Mouse (Mus musculus): ENCODE results near the gene Tex19.2. TPM values are rescaled to one million over a fixed set of nuclear protein-coding genes. Genes with fewer than 3 reads are reported as not detected.
A peak's percentile ranks its signal among the peaks of the same experiment; 100 is the strongest.
"Not testable (repeated sequence)": the region's sequence is repeated elsewhere in the genome, so short reads cannot be mapped to it uniquely, and the experiment has no call there.

Tex19.2 gene
- total RNA-seq, 2 experiments from 2014 or later, result not detected

DNA sequence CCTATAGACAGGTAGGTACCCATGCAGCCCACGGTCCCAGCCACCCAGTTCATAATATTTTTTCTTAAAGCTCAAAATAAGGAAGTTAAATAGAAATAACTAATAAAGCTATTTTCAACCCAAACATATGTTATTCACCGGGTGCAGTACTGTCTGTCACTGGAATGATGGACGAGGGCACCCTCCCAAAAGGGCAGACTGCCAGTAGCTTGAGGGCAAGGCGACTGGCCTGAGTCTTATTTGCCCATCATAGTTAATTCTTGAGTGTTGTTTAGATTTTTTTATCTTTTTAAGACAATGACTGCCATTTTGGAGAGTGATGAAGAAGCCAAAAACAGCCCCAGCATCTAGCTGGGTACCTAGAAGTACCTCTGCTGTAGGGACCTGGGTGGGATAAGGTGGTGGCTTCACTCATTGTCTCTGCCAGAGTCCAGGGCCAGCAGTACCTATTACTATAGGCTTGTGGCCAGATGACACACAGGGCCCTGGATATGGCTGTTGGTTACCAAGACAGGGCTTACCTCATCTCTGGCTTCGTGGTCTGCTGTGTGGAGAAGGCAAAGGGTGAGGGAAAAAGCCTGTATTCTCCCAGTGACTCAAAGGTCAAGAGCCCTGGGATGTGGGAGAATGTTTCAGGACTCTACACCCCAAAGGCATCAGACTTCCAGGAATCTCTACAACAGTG, 6.2 kb downstream of the Tex19.2 start:
- intact Hi-C loops (cut with DNase I), result no loop called here
- no peak for DNase-seq

- no peak for DNase-seq
These were observed 6.9 kb downstream of the Tex19.2 start for GRCm38 (mm10) chr11:121111601-121112000.

DNA sequence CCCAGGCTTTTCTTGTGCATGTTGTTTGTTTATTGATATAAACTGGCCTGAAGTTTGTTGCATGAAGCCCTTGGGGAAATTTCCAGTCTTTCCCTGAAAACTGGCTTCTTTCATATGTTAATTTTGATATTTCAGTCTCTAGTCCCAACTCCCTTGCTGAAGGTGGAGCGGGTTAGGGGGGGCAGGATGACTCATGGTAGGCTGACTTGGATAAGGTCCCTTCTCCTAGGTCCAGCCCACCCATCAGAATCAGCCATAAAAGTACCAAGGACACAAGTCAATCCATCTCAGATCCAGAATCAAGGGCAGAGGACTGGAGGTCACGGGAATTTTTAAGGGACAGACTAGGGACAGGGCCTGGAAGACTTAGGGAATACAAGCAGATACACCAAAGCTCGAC, 7.4 kb downstream of the Tex19.2 start:
- intact Hi-C loops (cut with DNase I), result no loop called here
- no peak for DNase-seq

More at GRCm38 (mm10) chr11:121111601-121112000, 6.9 kb downstream of the Tex19.2 start:
- intact Hi-C loops (cut with DNase I), result no loop called here

DNA sequence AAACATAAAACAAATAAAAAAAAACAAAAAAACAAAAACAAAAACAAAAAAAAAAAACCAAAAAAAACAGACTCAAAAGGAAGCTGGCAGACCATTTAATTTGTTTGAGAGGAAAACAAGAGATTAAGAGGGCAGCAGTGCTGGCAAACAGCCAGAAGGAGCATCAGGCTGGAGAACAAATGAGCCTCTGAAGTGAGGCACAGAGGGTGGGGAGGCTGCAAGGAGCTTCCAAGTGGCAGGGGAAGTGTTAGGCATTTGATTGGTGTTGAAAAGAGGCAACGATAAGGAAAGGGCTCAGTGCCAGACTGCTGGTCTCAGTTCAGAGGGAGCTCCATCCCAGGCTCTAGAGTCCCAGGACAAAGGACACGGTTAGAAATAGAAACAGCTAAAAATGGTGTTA, 8.5 kb downstream of the Tex19.2 start:
- intact Hi-C loops (cut with DNase I), result no loop called here
- peak; percentile 53 to 54 for DNase-seq

GRCm38 (mm10) chr11:121108061-121108460, 10.4 kb downstream of the Tex19.2 start:
- peak in 1 of 2 experiments; percentile 25 for DNase-seq

DNA sequence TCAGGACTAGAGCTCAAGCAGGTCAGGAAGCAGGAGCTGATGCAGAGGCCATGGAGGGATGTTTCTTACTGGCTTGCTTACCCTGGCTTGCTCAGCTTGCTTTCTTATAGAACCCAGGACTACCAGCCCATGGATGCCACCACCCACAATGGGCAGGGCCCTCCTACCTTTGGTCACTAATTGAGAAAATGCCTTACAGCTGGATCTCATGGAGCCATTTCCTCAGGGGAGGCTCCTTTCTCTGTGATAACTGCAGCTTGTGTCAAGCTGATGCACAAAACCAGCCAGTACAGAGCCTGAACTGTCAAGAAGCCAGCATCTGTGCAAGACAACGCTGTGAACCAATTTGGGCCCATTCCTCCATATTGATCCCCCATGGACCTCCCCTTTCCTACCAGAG, 11.2 kb downstream of the Tex19.2 start:
- intact Hi-C loops (cut with DNase I); DNase-seq: not testable (repeated sequence)

More at GRCm38 (mm10) chr11:121108061-121108460, 10.4 kb downstream of the Tex19.2 start:
- intact Hi-C loops (cut with DNase I), result no loop called here

- intact Hi-C loops (cut with DNase I), result no loop called here
- DNase-seq, result no peak
These were observed 17.2 kb downstream of the Tex19.2 start for GRCm38 (mm10) chr11:121101124-121101805.

DNA sequence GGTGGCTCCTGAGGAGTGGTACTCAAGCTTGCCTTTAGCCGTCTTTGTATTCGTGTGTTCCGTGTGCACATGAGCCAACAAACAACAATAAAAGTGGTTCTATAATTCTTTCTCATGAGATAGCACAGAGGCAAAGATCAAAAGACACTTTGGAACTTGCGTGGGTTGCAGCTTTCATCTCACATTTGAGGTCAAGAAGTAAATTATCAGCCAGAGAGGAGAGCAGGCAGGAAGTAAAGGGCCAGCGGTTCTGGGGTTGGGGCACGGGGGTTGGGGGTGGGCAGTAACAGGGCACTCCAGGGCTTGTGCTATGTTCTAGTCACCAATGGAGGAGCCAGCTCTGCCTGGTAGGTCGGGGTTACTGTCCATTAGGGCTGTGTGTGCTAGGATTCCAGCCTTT, 17.8 kb downstream of the Tex19.2 start:
- intact Hi-C loops (cut with DNase I), result no loop called here
- no peak for DNase-seq

DNA sequence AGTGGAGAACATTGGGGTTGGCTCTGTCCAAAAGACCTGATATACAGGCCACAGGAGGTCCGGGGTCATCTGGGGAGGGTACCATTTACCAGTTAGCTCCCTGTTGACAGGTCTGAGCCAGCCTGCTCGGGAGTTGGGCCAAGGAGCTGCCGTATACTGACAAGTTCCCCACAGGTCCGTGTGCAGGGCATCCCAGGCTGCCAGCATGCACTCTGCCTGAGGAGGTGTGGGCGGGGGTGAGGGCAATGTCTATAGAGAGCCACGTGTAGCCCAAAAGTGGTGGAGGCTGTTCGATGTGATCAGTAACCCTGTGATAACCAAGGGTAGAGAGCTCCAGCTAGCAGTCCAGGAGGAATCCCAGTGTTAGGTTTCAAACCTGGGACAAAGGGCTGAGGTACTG, 18.7 kb downstream of the Tex19.2 start:
- intact Hi-C loops (cut with DNase I), result no loop called here
- DNase-seq, result no peak

- intact Hi-C loops (cut with DNase I), result no loop called here
- no peak for DNase-seq
These were observed 25.6 kb downstream of the Tex19.2 start for GRCm38 (mm10) chr11:121092606-121093585.

DNA sequence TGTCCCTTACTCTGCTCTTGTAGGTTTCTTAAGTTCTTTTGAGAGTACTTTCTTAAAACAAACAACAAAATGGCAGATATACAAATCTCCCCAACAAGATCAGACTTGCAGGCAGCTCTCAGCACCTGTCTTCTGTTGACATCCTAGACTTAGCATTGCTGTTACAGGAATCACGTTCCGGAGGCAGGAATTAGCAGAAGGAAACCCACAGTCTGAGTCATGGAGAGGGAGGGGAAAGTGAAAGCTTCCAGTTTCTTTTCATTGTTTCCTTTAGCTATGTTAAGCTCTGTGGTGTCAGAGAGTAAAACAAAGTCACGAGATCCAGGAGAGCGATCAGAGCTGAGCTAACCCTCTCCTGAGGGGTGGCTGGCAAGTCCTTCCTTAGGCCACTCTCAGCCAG, 27.5 kb downstream of the Tex19.2 start:
- intact Hi-C loops (cut with DNase I), result no loop called here

DNA sequence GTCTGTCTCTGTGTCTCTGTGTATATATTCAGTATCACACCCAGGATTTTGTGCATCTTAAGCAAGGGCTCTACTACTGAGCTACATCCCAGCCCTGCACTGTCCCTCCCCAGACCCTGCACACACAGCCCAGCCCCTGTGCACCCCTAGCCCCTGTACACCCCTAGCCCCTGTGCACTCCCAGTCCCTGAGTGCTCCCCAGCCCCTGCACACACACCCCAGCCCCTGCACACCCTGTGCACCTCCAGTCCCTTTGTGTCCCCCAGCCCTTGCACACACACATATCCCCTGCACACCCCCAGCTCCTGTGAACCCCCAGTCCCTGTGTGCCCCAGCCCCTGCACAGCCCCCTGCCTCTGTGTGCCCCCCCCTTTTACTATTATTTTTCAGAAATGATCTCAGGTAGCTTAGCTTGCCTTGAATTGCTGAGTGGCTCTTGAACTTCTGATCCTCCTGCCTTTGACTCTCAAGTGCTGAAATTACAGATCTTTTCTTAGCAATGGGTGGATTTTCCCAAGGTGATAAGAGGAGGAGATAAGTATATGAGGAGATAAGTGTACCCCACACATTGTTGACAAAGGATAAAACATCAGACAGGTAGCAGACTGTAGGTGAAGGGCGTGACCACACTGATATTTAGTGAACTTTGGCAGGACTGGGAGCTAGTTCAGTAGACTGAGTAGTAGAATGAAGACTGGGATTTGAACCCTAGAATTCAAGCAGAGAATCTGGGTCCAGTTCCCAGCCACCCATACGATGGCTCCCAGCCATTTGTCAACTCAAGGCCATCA, 28.5 kb downstream of the Tex19.2 start:
- DNase-seq, result no peak
- intact Hi-C loops (cut with DNase I), result no loop called here

More for the DNA sequence above, 27.5 kb downstream of the Tex19.2 start:
- no peak for DNase-seq

GRCm38 (mm10) chr11:121088997-121089396, 29.5 kb downstream of the Tex19.2 start:
- DNase-seq, result no peak
- intact Hi-C loops (cut with DNase I), result no loop called here

DNA sequence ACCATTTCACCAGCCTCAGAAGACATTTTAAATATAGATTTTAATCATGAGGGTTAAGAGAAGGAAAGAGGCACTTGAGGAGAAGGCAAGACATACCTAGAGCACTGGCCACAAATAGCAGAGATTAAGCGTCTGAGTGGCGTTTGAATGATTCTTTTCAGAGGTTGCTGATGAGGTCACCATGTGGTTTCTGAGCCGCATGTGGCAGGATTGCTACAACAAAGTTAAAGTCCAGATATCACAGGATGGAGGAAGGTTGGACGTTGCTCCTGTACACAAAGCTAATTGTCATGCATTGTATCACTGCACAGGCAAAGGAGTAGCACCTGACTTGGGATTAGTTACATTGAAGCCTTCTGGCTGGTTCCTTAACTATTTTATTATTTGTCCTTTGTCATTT, 32.2 kb downstream of the Tex19.2 start:
- DNase-seq, result no peak
- intact Hi-C loops (cut with DNase I), result no loop called here

GRCm38 (mm10) chr11:121085181-121085580, 33.3 kb downstream of the Tex19.2 start:
- DNase-seq, result no peak
- intact Hi-C loops (cut with DNase I), result no loop called here

DNA sequence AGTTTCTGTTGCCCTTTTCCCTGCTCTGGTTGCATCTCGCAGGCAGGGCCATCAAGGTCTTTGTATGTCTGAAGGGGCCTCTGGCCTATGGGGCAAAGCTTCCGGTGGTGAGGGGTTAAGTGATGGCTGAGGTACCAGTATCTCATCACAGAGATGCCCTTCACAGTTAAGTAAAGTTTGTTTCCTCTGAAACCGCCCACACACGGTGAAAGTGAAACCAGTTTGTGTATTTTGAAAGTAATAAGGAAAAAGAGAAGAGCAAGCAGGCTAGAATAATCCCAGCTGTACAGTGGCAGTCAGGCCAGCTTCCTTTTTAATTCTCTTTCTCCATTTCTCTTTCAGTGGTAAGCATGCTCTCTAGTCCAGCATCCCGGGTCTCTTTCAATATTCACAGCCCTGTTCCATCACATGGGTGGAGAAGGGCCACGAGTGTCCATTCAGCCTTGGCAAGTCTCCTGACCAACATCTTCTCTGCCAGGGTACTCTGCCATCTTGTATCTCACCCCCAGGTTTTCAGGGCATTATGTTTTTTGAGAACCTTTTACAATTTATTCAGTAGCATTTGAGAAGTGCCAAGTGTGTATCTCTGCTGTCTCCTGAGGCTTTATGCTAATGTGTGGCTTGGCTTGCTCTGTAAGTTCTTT, 35.5 kb downstream of the Tex19.2 start:
- peak; percentile 31 to 42 for DNase-seq
- intact Hi-C loops (cut with DNase I), result no loop called here

- intact Hi-C loops (cut with DNase I), result no loop called here
These were observed 36.2 kb downstream of the Tex19.2 start for GRCm38 (mm10) chr11:121082250-121082649.

GRCm38 (mm10) chr11:121081120-121081519, 37.4 kb downstream of the Tex19.2 start, which contains the start of gene Sectm1a:
Gene Sectm1a, minus strand, starts transcription at chr11:121081220.
- no peak for DNase-seq
- intact Hi-C loops (cut with DNase I), result no loop called here

More at GRCm38 (mm10) chr11:121082250-121082649, 36.2 kb downstream of the Tex19.2 start:
- DNase-seq, result no peak

- intact Hi-C loops (cut with DNase I), result no loop called here
- no peak for DNase-seq
These were observed 38.1 kb downstream of the Tex19.2 start for GRCm38 (mm10) chr11:121080330-121080729.

- intact Hi-C loops (cut with DNase I), result no loop called here
- DNase-seq, result no peak
These were observed 42.8 kb downstream of the Tex19.2 start for GRCm38 (mm10) chr11:121075655-121076054.
